Mouse (Mus musculus) heart, embryonic 16.5 days (tissue): ENCODE results near the gene Hdlbp. TPM values are rescaled to one million over a fixed set of nuclear protein-coding genes. Genes with fewer than 3 reads are reported as not detected.
A peak's percentile ranks its signal among the peaks of the same experiment; 100 is the strongest.

Source experiments
- ATAC-seq: fragments of 200-750 bp; cut with Nextera tagmentation; replicated peaks from 2 replicates; pipeline ENCODE4 v1.8.0; 2017; ENCODE audit warnings: moderate number of reproducible peaks; ENCODE audit not compliant: insufficient read depth, low FRiP score; ENCODE audit errors: extremely low read depth
- H3K27ac ChIP-seq: fragments of 300-500 bp; sonication (generic); 2 replicates; pipeline ENCODE4 v1.5.1; 2014; ENCODE audit warnings: mild to moderate bottlenecking, low read length, control low read depth, moderate library complexity
- H3K27me3 ChIP-seq: fragments of 300-500 bp; sonication (generic); 2 replicates; pipeline ENCODE4 v1.6.1; 2014; ENCODE audit warnings: low read length, mixed read lengths; ENCODE audit not compliant: control insufficient read depth, insufficient read depth
- H3K36me3 ChIP-seq: fragments of 300-500 bp; sonication (generic); 2 replicates; pipeline ENCODE4 v1.6.1; 2014; ENCODE audit not compliant: control insufficient read depth, insufficient read depth
- H3K4me1 ChIP-seq: fragments of 300-500 bp; sonication (generic); 2 replicates; pipeline ENCODE4 v1.6.1; 2014; ENCODE audit warnings: low read length, mixed read lengths; ENCODE audit not compliant: control insufficient read depth, insufficient read depth
- H3K4me2 ChIP-seq: fragments of 300-500 bp; sonication (generic); 2 replicates; pipeline ENCODE4 v1.6.1; 2014; ENCODE audit warnings: low read depth, mild to moderate bottlenecking, control low read depth, low read length
- H3K4me3 ChIP-seq: fragments of 300-500 bp; sonication (generic); 2 replicates; pipeline ENCODE4 v1.5.1; 2014; ENCODE audit warnings: mild to moderate bottlenecking, control low read depth, low read length
- H3K9ac ChIP-seq: fragments of 300-500 bp; sonication (generic); 2 replicates; pipeline ENCODE4 v1.6.1; 2014; ENCODE audit warnings: low read length, control low read depth
- H3K9me3 ChIP-seq: fragments of 300-500 bp; sonication (generic); replicated peaks from 2 replicates; pipeline ENCODE4 v1.6.1; 2016; ENCODE audit warnings: low read length; ENCODE audit not compliant: control insufficient read depth
- WGBS: fragments of 180-500 bp; shearing (Covaris S2); extraction: QIAGEN DNeasy Blood & Tissue Kit; methylation state at CpG from one replicate; pipeline ENCODE4 v1.1.7; 2014; 5-methylcytosine and 5-hydroxymethylcytosine counted together
- polyA plus RNA-seq: library from polyadenylated mRNA; unstranded; fragments of >200 nt; fragmentation: Nextera tagmentation; extraction: Ambion mirVana; gene quantifications from 2 replicates; pipeline ENCODE4 v1.2.1, GENCODE M21; 2015

Hdlbp gene
- polyA plus RNA-seq, 1 experiment from 2014 or later, result 116 TPM

DNA sequence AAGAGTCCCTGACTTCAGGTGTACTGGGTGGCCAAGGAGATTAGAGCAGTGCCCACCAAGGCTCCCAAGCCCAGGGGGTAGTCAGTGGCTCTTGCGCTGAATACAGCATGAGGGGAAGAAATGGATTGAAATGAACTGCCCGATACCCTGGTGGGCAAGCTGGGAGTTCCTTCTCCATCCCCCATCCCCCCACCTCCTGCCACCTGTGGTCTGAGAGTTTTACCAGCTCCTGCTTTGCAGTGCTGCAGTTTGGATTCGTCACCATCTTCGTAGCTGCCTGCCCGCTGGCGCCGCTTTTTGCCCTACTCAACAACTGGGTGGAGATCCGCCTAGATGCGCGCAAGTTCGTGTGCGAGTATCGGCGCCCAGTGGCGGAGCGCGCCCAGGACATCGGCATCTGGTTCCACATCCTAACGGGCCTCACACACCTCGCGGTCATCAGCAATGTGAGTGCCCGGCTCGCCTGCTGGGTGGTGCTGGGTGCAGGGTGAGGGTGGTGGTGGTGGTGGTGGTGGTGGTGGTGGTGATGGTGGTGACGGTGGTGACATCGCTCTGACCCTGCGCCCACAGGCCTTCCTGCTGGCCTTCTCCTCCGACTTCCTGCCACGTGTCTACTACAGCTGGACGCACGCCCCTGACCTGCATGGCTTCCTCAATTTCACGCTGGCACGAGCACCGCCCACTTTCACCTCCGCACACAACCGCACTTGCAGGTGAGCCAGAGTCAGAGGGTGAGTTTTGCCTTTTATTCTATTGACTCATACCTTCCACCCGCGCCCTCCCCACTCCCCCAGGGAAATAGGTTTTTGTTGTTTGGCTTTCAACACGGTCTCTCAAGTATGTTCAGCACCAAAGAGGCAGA is 77.2 kb downstream of the Hdlbp start:
- peaks cover 4% of the 10 kb centered on the region; the same call in 1 of the 2 replicates for H3K4me1 ChIP-seq
- no peaks in the 10 kb centered on the region for H3K27me3 ChIP-seq
- H3K4me3 ChIP-seq, result peak overlapping the region; percentile 43
- H3K9me3 ChIP-seq, result no peaks in the 10 kb centered on the region
- peak overlapping the region; percentile 69 for H3K4me2 ChIP-seq
- H3K27ac ChIP-seq, result no peak overlapping the region
- no peak; the same call in 1 of the 2 replicates for ATAC-seq
- 15% methylated on average over 38 of the region's 38 CpGs for WGBS
- peak overlapping the region; percentile 26; the same call in 1 of the 2 replicates for H3K9ac ChIP-seq
- peaks cover 5% of the 10 kb centered on the region for H3K36me3 ChIP-seq

DNA sequence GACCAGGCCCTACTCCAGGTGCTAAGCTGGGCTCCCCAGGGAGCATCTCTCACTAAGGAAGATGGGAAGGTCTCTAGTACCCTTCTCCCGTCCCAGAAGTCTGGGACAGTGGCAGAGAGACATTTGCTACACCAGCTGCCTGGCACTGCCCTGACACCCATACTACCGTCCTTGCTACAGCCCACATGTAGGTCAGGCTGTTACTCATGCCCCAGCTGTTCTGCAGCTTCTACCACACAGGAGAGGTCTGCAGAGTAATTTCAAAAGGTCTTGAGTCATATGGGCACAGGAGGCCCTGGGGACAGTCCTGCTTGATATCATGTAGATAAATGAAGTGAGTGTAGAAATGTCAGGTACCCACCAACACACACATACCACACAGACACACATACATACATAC is 89.7 kb downstream of the Hdlbp start:
- H3K4me1 ChIP-seq, result no peaks in the 10 kb centered on the region
- no peak overlapping the region for H3K27ac ChIP-seq
- H3K9ac ChIP-seq, result no peak overlapping the region
- H3K4me2 ChIP-seq, result no peak overlapping the region
- H3K4me3 ChIP-seq, result no peak overlapping the region
- no peaks in the 10 kb centered on the region for H3K27me3 ChIP-seq
- no peak for ATAC-seq
- H3K9me3 ChIP-seq, result no peaks in the 10 kb centered on the region
- 54% methylated on average over 2 of the region's 2 CpGs for WGBS
- no peaks in the 10 kb centered on the region for H3K36me3 ChIP-seq

DNA sequence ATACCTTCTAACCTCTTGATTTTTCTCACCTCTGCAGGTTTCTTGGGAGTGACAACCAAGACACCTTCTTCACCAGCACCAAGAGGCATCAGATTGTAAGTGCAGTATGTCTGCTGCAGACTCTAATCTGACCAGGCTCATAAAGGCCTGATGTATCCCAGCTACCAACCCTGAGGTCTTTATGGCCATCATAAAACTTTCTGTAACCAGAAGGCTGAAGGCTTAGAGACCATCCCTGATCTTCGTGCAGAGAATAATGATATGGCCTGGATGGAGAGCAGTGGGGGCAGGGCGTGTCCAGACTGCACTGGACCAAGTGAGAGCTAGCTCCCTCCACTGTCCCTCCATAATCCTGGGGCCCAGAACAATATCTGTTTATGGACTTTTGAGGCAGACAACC is 91.4 kb downstream of the Hdlbp start:
- no peaks in the 10 kb centered on the region for H3K9me3 ChIP-seq
- H3K4me1 ChIP-seq, result no peaks in the 10 kb centered on the region
- H3K9ac ChIP-seq, result no peak overlapping the region
- H3K27ac ChIP-seq, result no peak overlapping the region
- WGBS, result 65% methylated on average over 2 of the region's 2 CpGs
- H3K4me3 ChIP-seq, result no peak overlapping the region
- H3K4me2 ChIP-seq, result no peak overlapping the region
- no peaks in the 10 kb centered on the region for H3K27me3 ChIP-seq
- ATAC-seq, result no peak
- no peaks in the 10 kb centered on the region for H3K36me3 ChIP-seq

DNA sequence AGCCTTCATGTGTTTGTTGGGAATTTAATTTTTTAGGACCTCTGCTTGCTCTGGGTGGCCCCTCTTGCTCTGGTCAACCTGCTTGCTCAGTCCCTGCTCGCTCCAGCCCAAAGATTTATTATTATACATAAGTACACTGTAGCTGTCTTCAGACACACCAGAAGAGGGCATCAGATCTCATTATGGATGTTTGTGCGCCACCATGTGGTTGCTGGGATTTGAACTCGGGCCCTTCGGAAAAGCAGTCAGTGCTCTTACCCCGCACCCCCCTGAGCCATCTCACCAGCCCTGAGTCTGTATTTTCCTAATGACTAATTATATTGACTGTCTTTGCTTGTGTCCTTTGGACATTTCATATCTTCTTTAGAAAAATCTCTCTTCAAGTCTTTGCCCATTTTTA is 99.5 kb downstream of the Hdlbp start:
- Histone ChIP-seq H3K27ac (no peak overlapping the region), H3K36me3 (no peaks in the 10 kb centered on the region), H3K9me3 (no peaks in the 10 kb centered on the region), H3K27me3 (no peaks in the 10 kb centered on the region), H3K9ac (no peak overlapping the region), H3K4me3 (no peak overlapping the region), H3K4me2 (no peak overlapping the region), H3K4me1 (no peaks in the 10 kb centered on the region)
- no peak for ATAC-seq
- WGBS, result 65% methylated on average over 5 of the region's 5 CpGs

DNA sequence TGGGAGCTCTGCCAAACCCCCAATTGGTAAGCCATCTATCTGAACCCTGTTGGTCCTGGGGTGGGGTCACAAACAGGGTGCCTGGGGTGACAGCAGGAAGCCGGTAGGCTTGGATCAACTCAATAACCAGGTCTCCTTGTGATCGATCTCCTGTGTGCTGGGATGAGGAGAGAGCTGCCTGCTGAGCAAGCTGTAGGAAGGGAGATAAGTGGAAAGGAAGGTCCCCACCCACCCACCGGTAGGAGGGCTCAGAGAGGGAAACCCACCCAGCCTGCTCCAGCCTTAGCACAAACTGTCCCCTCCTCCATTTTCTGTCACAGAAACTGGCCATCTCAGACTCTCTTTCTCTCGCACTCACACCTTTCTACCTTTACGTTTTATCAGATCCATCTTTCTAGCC is 101.3 kb downstream of the Hdlbp start:
- ATAC-seq, result no peak
- H3K36me3 ChIP-seq, result no peaks in the 10 kb centered on the region
- no peak overlapping the region for H3K4me3 ChIP-seq
- no peaks in the 10 kb centered on the region for H3K9me3 ChIP-seq
- H3K27me3 ChIP-seq, result no peaks in the 10 kb centered on the region
- H3K4me2 ChIP-seq, result no peak overlapping the region
- no peak overlapping the region for H3K9ac ChIP-seq
- H3K4me1 ChIP-seq, result no peaks in the 10 kb centered on the region
- H3K27ac ChIP-seq, result no peak overlapping the region
- 39% methylated on average over 5 of the region's 5 CpGs for WGBS

DNA sequence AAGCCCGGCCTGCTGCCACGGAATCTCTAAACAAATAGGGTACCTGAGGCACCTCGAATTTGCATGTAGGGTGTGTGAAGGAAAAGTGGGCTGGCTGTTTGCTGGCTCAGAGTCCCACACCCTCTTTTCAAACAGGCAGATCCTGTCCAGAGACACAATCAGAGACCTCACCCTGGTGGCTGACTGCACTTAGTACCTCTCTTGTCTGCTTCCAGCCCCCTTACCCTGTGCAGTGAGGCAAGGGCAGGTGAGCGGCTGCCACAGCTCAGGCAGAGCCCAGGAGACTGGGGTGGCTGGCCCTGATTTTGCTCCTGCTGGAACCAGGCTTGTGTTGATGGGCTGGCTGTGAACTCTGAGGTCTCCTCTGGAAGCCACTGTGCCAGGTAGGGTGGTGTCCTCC is 105.0 kb downstream of the Hdlbp start, which contains the start of gene Ano7:
Gene Ano7, plus strand, starts transcription at position 266 of the 400 bp plus-strand sequence.
- Histone ChIP-seq H3K4me3 (no peak within 1 kb of the TSS), H3K9me3 (no peaks in the 10 kb centered on the region), H3K4me2 (no peak within 1 kb of the TSS), H3K4me1 (no peaks in the 10 kb centered on the region), H3K36me3 (no peaks in the 10 kb centered on the region), H3K9ac (no peak within 1 kb of the TSS), H3K27ac (no peak within 1 kb of the TSS), H3K27me3 (no peaks in the 10 kb centered on the region)
- no peak for ATAC-seq
- 59% methylated on average over 4 of the region's 4 CpGs for WGBS

DNA sequence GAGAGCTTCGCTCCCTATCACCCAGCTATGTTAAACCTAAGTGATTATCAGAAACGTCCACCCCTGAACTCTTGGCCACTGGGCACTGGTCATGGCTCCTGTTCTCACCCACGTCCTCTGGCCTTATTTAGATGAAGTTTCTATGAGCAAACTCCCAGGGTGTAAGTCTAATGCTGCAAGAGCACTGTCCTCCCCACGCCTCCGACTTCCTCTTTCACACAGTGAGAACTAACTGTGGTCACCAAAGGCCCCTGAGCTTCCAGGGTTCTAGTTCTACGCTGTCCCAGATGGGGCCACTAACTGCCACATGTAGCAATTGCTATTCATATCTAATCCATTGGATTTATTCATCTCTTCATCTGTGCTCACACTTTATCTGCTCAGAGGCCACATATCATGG is 113.0 kb downstream of the Hdlbp start:
- Histone ChIP-seq H3K4me1 (no peaks in the 10 kb centered on the region), H3K4me3 (no peak overlapping the region), H3K9ac (no peak overlapping the region), H3K4me2 (no peak overlapping the region), H3K36me3 (peaks cover 30% of the 10 kb centered on the region), H3K27me3 (no peaks in the 10 kb centered on the region), H3K9me3 (no peaks in the 10 kb centered on the region), H3K27ac (no peak overlapping the region)
- 91% methylated on average over 6 of the region's 6 CpGs for WGBS
- ATAC-seq, result no peak

DNA sequence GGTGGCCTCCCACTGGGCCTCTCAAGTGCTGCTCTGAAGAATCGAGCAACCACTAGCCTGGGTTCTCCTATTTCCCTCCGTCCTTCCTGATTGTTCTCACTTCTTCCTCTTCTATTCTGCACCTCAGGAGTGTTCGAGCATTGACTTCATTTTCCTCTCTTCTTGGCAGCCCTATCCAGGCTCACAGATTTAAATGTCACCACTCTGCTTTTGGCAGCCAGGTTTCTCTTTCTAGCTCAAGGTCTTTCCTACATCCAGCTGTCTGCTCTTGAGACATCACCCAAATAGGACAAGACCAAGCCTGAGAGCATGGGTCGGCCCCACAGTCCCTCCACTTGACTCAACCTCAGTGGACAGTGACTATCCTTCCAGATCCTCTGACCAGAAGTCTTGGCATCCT is 116.0 kb downstream of the Hdlbp start:
- H3K36me3 ChIP-seq, result peaks cover 32% of the 10 kb centered on the region
- no peak overlapping the region for H3K9ac ChIP-seq
- 86% methylated on average over 4 of the region's 4 CpGs for WGBS
- no peak overlapping the region for H3K27ac ChIP-seq
- H3K4me2 ChIP-seq, result no peak overlapping the region
- no peak overlapping the region for H3K4me3 ChIP-seq
- ATAC-seq, result no peak
- H3K27me3 ChIP-seq, result no peaks in the 10 kb centered on the region
- no peaks in the 10 kb centered on the region for H3K9me3 ChIP-seq
- no peaks in the 10 kb centered on the region for H3K4me1 ChIP-seq
